Mouse (Mus musculus) neural tube, embryonic 14.5 days (tissue): ENCODE results near the gene Frem2. TPM values are rescaled to one million over a fixed set of nuclear protein-coding genes. Genes with fewer than 3 reads are reported as not detected.
A peak's percentile ranks its signal among the peaks of the same experiment; 100 is the strongest.

Source experiments
- ATAC-seq: fragments of 200-750 bp; cut with Nextera tagmentation; 2 replicates; pipeline ENCODE4 v1.8.0; 2017; ENCODE audit warnings: low read depth, mild to moderate bottlenecking, moderate TSS enrichment, moderate library complexity
- H3K27ac ChIP-seq: fragments of 300-500 bp; sonication (generic); 2 replicates; pipeline ENCODE4 v1.5.1; 2014; ENCODE audit warnings: low read depth, mild to moderate bottlenecking, control low read depth, low read length, moderate library complexity, mixed read lengths
- H3K27me3 ChIP-seq: fragments of 300-500 bp; sonication (generic); 2 replicates; pipeline ENCODE4 v1.6.1; 2014; ENCODE audit warnings: low read length; ENCODE audit not compliant: control insufficient read depth, insufficient read depth
- H3K36me3 ChIP-seq: fragments of 300-500 bp; sonication (generic); 2 replicates; pipeline ENCODE4 v1.6.1; 2014; ENCODE audit warnings: low read length, mixed read lengths; ENCODE audit not compliant: control insufficient read depth, insufficient read depth
- H3K4me1 ChIP-seq: fragments of 300-500 bp; sonication (generic); 2 replicates; pipeline ENCODE4 v1.6.1; 2014; ENCODE audit warnings: low read length; ENCODE audit not compliant: control insufficient read depth, insufficient read depth
- H3K4me2 ChIP-seq: fragments of 300-500 bp; sonication (generic); 2 replicates; pipeline ENCODE4 v1.6.1; 2014; ENCODE audit warnings: mild to moderate bottlenecking, low read depth, low read length, control low read depth
- H3K4me3 ChIP-seq: fragments of 300-500 bp; sonication (generic); 2 replicates; pipeline ENCODE4 v1.5.1; 2014; ENCODE audit warnings: low read depth, low read length, control low read depth, mixed read lengths
- H3K9ac ChIP-seq: fragments of 300-500 bp; sonication (generic); replicated peaks from 2 replicates; pipeline ENCODE4 v1.6.1; 2014; ENCODE audit warnings: low read depth, mild to moderate bottlenecking, control low read depth, low read length, mixed read lengths
- H3K9me3 ChIP-seq: fragments of 300-500 bp; sonication (generic); 2 replicates; pipeline ENCODE4 v1.6.1; 2016; ENCODE audit warnings: low read length; ENCODE audit not compliant: control insufficient read depth
- WGBS: fragments of 180-500 bp; shearing (Covaris S2); extraction: QIAGEN DNeasy Blood & Tissue Kit; methylation state at CpG from one replicate; pipeline ENCODE4 v1.1.7; 2014; 5-methylcytosine and 5-hydroxymethylcytosine counted together
- polyA plus RNA-seq: library from polyadenylated mRNA; unstranded; fragments of >200 nt; fragmentation: Nextera tagmentation; extraction: Ambion mirVana; gene quantifications from 2 replicates; pipeline ENCODE4 v1.2.1, GENCODE M21; 2014

The Frem2 gene
- polyA plus RNA-seq, 1 experiment from 2014 or later, result 1.6 TPM

- no peaks in the 10 kb centered on the region for H3K9me3 ChIP-seq
- H3K4me3 ChIP-seq, result no peak overlapping the region
- H3K4me1 ChIP-seq, result no peaks in the 10 kb centered on the region
- H3K4me2 ChIP-seq, result no peak overlapping the region
- H3K36me3 ChIP-seq, result no peaks in the 10 kb centered on the region
- no peak overlapping the region for H3K27ac ChIP-seq
- no peak for ATAC-seq
- no peak overlapping the region for H3K9ac ChIP-seq
- H3K27me3 ChIP-seq, result no peaks in the 10 kb centered on the region
- 72% methylated on average over 6 of the region's 6 CpGs for WGBS
These were observed 158.7 kb downstream of the Frem2 start for GRCm38 (mm10) chr3:53498351-53498905.

GRCm38 (mm10) chr3:53488353-53488752 is 168.8 kb downstream of the Frem2 start, which contains the start of gene Stoml3:
Gene Stoml3, plus strand, starts transcription at chr3:53488653.
- H3K36me3 ChIP-seq, result no peaks in the 10 kb centered on the region
- H3K4me1 ChIP-seq, result no peaks in the 10 kb centered on the region
- no peak within 1 kb of the TSS for H3K4me2 ChIP-seq
- WGBS, result 79% methylated on average over 6 of the region's 6 CpGs
- no peaks in the 10 kb centered on the region for H3K9me3 ChIP-seq
- ATAC-seq, result no peak
- no peak within 1 kb of the TSS for H3K4me3 ChIP-seq
- H3K9ac ChIP-seq, result no peak within 1 kb of the TSS
- H3K27me3 ChIP-seq, result no peaks in the 10 kb centered on the region
- H3K27ac ChIP-seq, result no peak within 1 kb of the TSS

GRCm38 (mm10) chr3:53486996-53487576 is 170.1 kb downstream of the Frem2 start:
- H3K9ac ChIP-seq, result no peak overlapping the region
- H3K27ac ChIP-seq, result no peak overlapping the region
- no peak for ATAC-seq
- no peak overlapping the region for H3K4me2 ChIP-seq
- WGBS, result 80% methylated on average over 9 of the region's 9 CpGs
- H3K9me3 ChIP-seq, result no peaks in the 10 kb centered on the region
- no peak overlapping the region for H3K4me3 ChIP-seq
- no peaks in the 10 kb centered on the region for H3K27me3 ChIP-seq
- H3K36me3 ChIP-seq, result 0 out of 2 replicates have a peak, but pooled peaks cover 3% of the 10 kb centered on the region
- H3K4me1 ChIP-seq, result no peaks in the 10 kb centered on the region

GRCm38 (mm10) chr3:53486561-53486960 is 170.6 kb downstream of the Frem2 start:
- ATAC-seq, result no peak
- H3K27ac ChIP-seq, result no peak overlapping the region
- no peaks in the 10 kb centered on the region for H3K9me3 ChIP-seq
- H3K4me3 ChIP-seq, result no peak overlapping the region
- no peaks in the 10 kb centered on the region for H3K4me1 ChIP-seq
- 0 out of 2 replicates have a peak, but pooled peaks cover 7% of the 10 kb centered on the region for H3K36me3 ChIP-seq
- H3K27me3 ChIP-seq, result no peaks in the 10 kb centered on the region
- whole genome bisulfite sequencing, result 84% methylated on average over 10 of the region's 10 CpGs
- H3K4me2 ChIP-seq, result no peak overlapping the region
- H3K9ac ChIP-seq, result no peak overlapping the region

GRCm38 (mm10) chr3:53483414-53484059 is 173.6 kb downstream of the Frem2 start:
- Histone ChIP-seq H3K4me1 (no peaks in the 10 kb centered on the region), H3K36me3 (peaks cover 25% of the 10 kb centered on the region), H3K27me3 (no peaks in the 10 kb centered on the region), H3K9ac (no peak overlapping the region), H3K4me2 (no peak overlapping the region), H3K4me3 (no peak overlapping the region), H3K27ac (no peak overlapping the region), H3K9me3 (no peaks in the 10 kb centered on the region)
- WGBS, result 94% methylated on average over 8 of the region's 8 CpGs
- ATAC-seq, result no peak

- peaks cover 53% of the 10 kb centered on the region for H3K36me3 ChIP-seq
- H3K4me1 ChIP-seq, result no peaks in the 10 kb centered on the region
- 95% methylated on average over 30 of the region's 30 CpGs for WGBS
- no peaks in the 10 kb centered on the region for H3K27me3 ChIP-seq
- H3K4me2 ChIP-seq, result no peak overlapping the region
- H3K4me3 ChIP-seq, result no peak overlapping the region
- H3K9ac ChIP-seq, result no peak overlapping the region
- ATAC-seq, result no peak
- H3K27ac ChIP-seq, result no peak overlapping the region
- no peaks in the 10 kb centered on the region for H3K9me3 ChIP-seq
These were observed 178.6 kb downstream of the Frem2 start for GRCm38 (mm10) chr3:53478419-53479046.

- H3K27me3 ChIP-seq, result no peaks in the 10 kb centered on the region
- no peak overlapping the region for H3K4me3 ChIP-seq
- no peak for ATAC-seq
- H3K4me2 ChIP-seq, result no peak overlapping the region
- no peak overlapping the region for H3K27ac ChIP-seq
- H3K36me3 ChIP-seq, result peaks cover 64% of the 10 kb centered on the region
- no peaks in the 10 kb centered on the region for H3K4me1 ChIP-seq
- WGBS, result 83% methylated on average over 17 of the region's 17 CpGs
- no peaks in the 10 kb centered on the region for H3K9me3 ChIP-seq
- H3K9ac ChIP-seq, result no peak overlapping the region
These were observed 179.7 kb downstream of the Frem2 start for GRCm38 (mm10) chr3:53477468-53477867.

GRCm38 (mm10) chr3:53475889-53476288 is 181.3 kb downstream of the Frem2 start:
- Histone ChIP-seq H3K4me2 (no peak overlapping the region), H3K27ac (no peak overlapping the region), H3K4me1 (no peaks in the 10 kb centered on the region), H3K9me3 (no peaks in the 10 kb centered on the region), H3K4me3 (no peak overlapping the region), H3K9ac (no peak overlapping the region), H3K36me3 (peaks cover 62% of the 10 kb centered on the region), H3K27me3 (no peaks in the 10 kb centered on the region)
- 66% methylated on average over 6 of the region's 6 CpGs for WGBS
- ATAC-seq, result peak; percentile 50; the same call in 1 of the 2 replicates

GRCm38 (mm10) chr3:53474179-53474578 is 183.0 kb downstream of the Frem2 start:
- Histone ChIP-seq H3K4me1 (no peaks in the 10 kb centered on the region), H3K9ac (no peak overlapping the region), H3K4me3 (no peak overlapping the region), H3K4me2 (no peak overlapping the region), H3K9me3 (no peaks in the 10 kb centered on the region), H3K27me3 (no peaks in the 10 kb centered on the region), H3K36me3 (peaks cover 56% of the 10 kb centered on the region), H3K27ac (no peak overlapping the region)
- ATAC-seq, result no peak
- WGBS, result 80% methylated on average over 4 of the region's 4 CpGs
